Mouse (Mus musculus) stomach, postnatal 0 days (tissue): ENCODE results near the gene Ttc16.

Source experiments
- CTCF ChIP-seq: IDR thresholded peaks from 2 replicates; pipeline ENCODE4 v1.5.1; 2016; ENCODE audit warnings: antibody characterized with exemption, low read depth, mild to moderate bottlenecking, moderate library complexity
- EP300 ChIP-seq: optimal IDR thresholded peaks from 2 replicates; pipeline ENCODE3; 2016; ENCODE audit warnings: antibody characterized with exemption

GRCm38 (mm10) chr2:32734933-32735332 lies 40.5 kb downstream of the Ttc16 start:
- TF ChIP-seq CTCF (no peak), EP300 (no peak)
